Mouse (Mus musculus) gastrocnemius, adult 8-10 months (tissue): ENCODE results near the gene Serpinh1. TPM values are rescaled to one million over a fixed set of nuclear protein-coding genes. Genes with fewer than 3 reads are reported as not detected.

Experiments used
- DNase-seq, 2 experiments: peaks; one replicate each; pipeline ENCODE4 v3.0.0; 2022; ENCODE audit warnings: low spot score in 2 of 2
- total RNA-seq, 4 experiments: library from RNA; stranded (reverse); gene quantifications; 2 replicates each; pipeline ENCODE4 v1.2.4; 2022

Gene Serpinh1
- total RNA-seq, 4 experiments from 2014 or later, result 26.1 to 49.0 (median 33.7) TPM

DNA sequence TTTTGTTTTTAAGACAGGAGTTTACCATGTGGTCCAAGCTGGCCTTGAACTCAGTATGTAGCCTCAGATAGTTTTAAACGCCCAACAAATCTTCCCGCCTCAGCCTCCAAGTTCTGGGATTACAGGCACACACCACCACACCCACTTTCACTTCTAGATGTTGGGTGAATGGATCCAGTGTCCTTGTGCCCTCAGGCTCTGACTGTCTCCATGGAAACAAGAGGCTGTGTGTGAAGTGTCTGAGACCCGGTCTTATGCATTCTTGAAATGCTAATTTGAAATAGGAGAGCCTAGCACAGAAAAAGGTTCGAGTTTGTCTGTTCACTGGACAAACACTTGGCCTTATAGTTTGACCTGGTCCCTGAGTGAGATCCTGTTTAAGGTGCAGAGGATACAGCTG is 24.2 kb downstream of the Serpinh1 start:
- DNase-seq, result no peak

GRCm38 (mm10) chr7:99326128-99326527 is 26.9 kb downstream of the Serpinh1 start:
- no peak for DNase-seq

DNA sequence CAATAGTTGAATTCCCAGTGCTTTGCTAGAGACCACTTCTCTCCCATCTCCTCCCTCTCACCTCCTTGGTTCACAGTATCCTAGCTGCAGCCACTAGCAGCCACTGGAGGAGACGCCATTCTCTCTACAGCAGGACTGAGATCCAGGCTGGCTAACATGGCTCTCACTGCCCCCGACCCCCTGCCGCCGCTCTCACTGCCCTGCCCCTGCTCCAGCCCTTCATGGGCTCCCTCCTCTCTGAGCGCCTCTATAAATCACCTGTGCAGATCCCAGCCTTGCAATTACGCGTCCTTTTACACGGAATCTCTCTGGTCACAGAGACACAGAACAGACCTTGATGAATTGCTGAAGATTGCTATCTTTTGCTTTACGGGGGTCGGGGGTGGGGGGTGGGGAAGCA is 28.2 kb downstream of the Serpinh1 start:
- no peak for DNase-seq

- DNase-seq, result no peak
Measured at GRCm38 (mm10) chr7:99323321-99323700, 29.7 kb downstream of the Serpinh1 start.

GRCm38 (mm10) chr7:99322691-99323320 is 30.2 kb downstream of the Serpinh1 start:
- no peak for DNase-seq

- no peak for DNase-seq
Measured at GRCm38 (mm10) chr7:99320524-99320923, 32.5 kb downstream of the Serpinh1 start.

GRCm38 (mm10) chr7:99317475-99317874 is 35.6 kb downstream of the Serpinh1 start:
- DNase-seq, result no peak

DNA sequence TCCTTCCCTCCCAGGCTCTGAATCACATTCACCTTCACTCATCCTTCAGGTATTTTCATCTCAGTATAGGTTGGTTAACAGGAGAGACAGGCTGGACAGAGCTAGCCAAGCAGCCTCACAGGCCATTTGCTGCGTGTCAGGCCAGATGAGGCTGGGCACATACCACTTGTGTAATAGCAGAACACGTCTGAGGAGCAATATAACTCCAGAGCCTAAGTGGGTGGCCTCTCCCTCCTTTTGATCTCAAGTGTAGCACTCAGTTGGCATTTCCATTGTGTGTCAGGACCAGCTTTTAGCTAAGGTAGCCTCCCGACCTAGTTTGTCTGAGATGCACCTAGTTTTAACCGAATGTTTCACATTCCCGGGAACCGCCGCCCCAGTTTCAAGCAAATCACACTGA is 36.8 kb downstream of the Serpinh1 start:
- DNase-seq, result no peak

DNA sequence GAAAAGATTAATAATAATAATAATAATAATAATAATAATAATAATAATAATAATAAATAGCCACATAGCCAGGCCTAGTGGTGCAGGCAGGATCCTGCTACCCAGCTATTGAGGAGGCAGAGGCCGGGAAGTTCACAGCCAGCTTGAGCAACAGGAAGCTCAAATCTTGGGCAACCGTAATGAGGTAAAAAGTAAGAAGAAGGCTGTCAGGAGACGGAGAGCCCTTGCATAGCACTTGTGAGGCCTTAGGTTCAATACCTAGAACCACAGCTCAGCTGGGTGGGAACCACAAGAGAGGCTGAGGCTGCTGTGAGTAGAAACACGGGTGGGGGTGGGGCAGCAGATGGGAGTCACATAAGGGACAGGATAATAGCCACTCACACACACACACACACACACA is 38.5 kb downstream of the Serpinh1 start:
- DNase-seq, result no peak

- no peak for DNase-seq
Measured at GRCm38 (mm10) chr7:99313253-99313652, 39.8 kb downstream of the Serpinh1 start.

DNA sequence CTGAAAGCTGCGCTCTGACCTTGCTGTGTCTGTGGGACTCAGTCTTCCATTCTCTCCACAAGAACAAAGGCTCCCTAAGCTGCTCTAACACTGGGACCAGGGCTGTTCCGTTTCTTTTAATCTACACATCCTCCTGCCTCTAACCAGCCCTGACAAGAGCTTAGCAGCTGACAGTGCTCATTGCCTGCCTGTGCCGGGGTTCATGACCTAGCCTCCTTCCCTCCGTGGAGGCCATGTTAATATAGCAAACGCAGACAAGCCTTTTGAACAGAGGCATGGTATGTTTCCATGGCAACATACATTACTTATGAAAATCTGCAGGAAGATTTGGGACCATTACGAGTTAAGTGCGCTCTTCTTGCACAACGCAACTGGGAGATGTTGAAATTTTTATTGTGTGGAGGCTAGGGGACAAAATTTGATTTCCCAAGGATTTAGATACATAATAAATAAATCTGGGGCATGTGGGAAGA is 40.3 kb downstream of the Serpinh1 start:
- DNase-seq, result no peak

- no peak for DNase-seq
Measured at GRCm38 (mm10) chr7:99312058-99312457, 41.0 kb downstream of the Serpinh1 start.

- DNase-seq, result no peak
Measured at GRCm38 (mm10) chr7:99311433-99311832, 41.6 kb downstream of the Serpinh1 start.

- DNase-seq, result no peak
Measured at GRCm38 (mm10) chr7:99306640-99307039, 46.4 kb downstream of the Serpinh1 start.

DNA sequence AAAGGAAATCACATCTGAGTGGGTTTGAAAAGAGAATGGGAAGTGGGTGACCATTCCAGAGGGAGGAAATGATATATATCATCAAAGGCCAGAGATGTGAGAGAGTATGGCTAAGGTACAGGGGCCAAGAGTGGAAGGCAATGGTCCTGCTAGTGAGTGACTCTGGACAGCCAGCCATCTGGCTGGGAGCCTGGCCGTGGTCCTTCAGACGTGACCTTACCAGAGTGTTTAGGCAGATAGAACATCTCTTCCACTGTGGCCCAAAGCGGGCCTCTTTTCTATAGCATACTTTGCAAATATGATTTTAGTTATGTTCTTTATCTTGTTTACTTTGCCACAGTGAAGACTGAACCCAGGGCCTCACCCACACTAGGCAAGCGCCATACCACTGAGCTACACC is 47.4 kb downstream of the Serpinh1 start:
- DNase-seq, result no peak

DNA sequence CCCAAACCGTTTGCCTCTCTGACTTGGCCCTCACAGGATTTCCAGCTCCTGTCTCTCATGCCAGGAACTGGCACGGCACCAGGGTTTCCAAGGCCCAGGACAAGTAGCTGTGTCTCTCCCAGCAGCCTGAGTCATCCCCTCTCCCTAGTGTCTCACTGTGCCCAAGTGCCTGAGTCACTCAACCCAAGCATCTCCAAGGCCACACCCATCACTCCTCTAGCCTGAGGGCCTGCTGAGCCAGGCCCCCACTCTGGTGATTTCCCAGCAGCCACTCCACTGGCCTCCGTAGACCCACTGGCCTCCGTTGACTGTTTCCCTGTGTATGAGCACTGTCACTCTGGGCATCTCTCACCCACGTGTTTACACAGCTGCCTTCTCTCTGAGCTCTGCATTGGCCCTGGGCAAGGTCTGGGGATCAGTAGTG is 48.1 kb downstream of the Serpinh1 start:
- peak; percentile 74 to 81 for DNase-seq

DNA sequence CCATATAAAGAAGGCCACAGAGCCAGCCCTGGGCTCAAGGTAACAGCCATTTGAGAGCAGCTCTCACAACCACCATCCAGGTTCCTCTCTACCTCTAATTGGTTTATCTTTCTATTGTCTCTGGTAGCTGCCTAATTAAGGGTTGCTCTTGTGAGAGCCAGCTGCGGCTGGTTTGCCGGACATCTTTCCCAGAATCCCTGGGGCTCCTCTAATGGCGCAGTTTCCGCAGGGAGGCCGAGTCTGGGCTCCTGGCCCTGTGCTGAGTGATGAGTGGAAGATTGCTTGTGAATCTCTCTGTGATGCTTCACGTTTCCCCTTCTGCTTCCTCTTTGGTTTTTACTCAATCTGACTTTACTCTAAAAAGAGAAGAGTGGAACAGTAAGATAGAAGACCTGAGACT is 49.0 kb downstream of the Serpinh1 start:
- DNase-seq, result no peak

DNA sequence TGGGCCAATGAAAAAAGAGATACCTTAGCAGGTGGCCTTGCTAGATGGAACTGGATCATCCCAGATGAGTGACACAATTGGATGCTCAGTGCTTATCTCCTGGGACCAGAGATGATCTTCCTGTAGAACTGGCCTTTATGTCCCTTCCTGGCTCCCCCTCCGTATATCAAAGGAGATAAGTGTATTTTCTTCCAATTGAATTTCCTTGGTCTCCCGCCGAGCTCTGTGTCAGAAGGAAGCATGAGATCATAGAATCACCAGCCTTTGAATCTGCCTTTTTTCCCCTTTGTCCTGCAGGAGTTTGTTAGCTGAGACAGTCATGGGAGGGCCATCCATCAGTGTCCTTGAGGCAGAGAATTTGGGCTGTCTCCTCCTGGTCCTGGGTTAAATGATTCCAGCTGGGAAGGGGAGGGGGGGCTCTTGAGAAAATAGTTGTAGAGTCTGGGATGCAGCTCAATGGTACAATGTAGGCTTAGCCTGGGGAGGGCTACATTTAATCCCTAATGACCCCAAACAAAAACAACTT is 52.3 kb downstream of the Serpinh1 start:
- no peak for DNase-seq

Other genes with a start within 250 kb of the Serpinh1 start
- 10 to 100 TPM in 3 of 4 experiments, 1 to 10 TPM in 1; 6.0 to 13.1 (median 11.5) TPM for gene Uvrag, start 212.1 kb downstream of the Serpinh1 start, total RNA-seq
- 10 to 100 TPM; 33.2 to 62.2 (median 41.4) TPM for gene Dgat2, start 170.5 kb downstream of the Serpinh1 start, total RNA-seq
- gene Mogat2, start 114.6 kb downstream of the Serpinh1 start, total RNA-seq, result not detected
- 1 to 10 TPM; 1.5 to 2.8 (median 2.1) TPM for gene Map6, start 85.8 kb downstream of the Serpinh1 start, total RNA-seq
- 1 to 10 TPM; 5.0 to 5.9 (median 5.1) TPM for gene Gdpd5, start 28.2 kb upstream of the Serpinh1 start, total RNA-seq
- not detected for gene Klhl35, start 112.8 kb upstream of the Serpinh1 start, total RNA-seq
- gene Rps3, start 130.5 kb upstream of the Serpinh1 start, total RNA-seq, result 100 to 1,000 TPM; 272 to 331 (median 278) TPM
- 10 to 100 TPM; 11.9 to 14.3 (median 12.7) TPM for gene Arrb1, start 182.2 kb upstream of the Serpinh1 start, total RNA-seq